Mouse (Mus musculus): Measurements from ENCODE around the gene Gpat3. TPM values are rescaled to one million over a fixed set of nuclear protein-coding genes. Genes with fewer than 3 reads are reported as not detected.
A peak's percentile ranks its signal among the peaks of the same experiment; 100 is the strongest.

Gene Gpat3
- polyA plus RNA-seq, 1 experiment from 2014 or later, result 1.3 TPM

GRCm38 (mm10) chr5:100861811-100862210 is 16.3 kb downstream of the Gpat3 start:
- Histone ChIP-seq H3K27ac (no peak overlapping the region), H3K4me3 (replicated peaks) (no peak overlapping the region), H3K36me3 (no peaks in the 10 kb centered on the region), H3K9ac (no peak overlapping the region), H3K4me1 (replicated peaks) (peaks cover 15% of the 10 kb centered on the region), H3K9me3 (replicated peaks) (no peaks in the 10 kb centered on the region), H3K4me2 (no peak overlapping the region), H3K27me3 (no peaks in the 10 kb centered on the region)
- 72% methylated on average over 7 of the region's 7 CpGs for WGBS (ENCODE audit: insufficient replicate concordance)
- ATAC-seq (ENCODE audit: low read depth) (no peak), DNase-seq (no peak)

GRCm38 (mm10) chr5:100863091-100863490 is 17.6 kb downstream of the Gpat3 start:
- no peak overlapping the region for H3K4me2 ChIP-seq
- no peak overlapping the region for H3K4me3 ChIP-seq (replicated peaks)
- H3K9ac ChIP-seq, result no peak overlapping the region
- 66% methylated on average over 2 of the region's 2 CpGs for WGBS (ENCODE audit: insufficient replicate concordance)
- no peak for ATAC-seq (ENCODE audit: low read depth)
- no peaks in the 10 kb centered on the region for H3K9me3 ChIP-seq (replicated peaks)
- no peak for DNase-seq
- H3K27me3 ChIP-seq, result no peaks in the 10 kb centered on the region
- H3K27ac ChIP-seq, result no peak overlapping the region
- H3K36me3 ChIP-seq, result no peaks in the 10 kb centered on the region
- H3K4me1 ChIP-seq (replicated peaks), result peaks cover 15% of the 10 kb centered on the region

GRCm38 (mm10) chr5:100864438-100864837 is 18.9 kb downstream of the Gpat3 start:
- no peaks in the 10 kb centered on the region for H3K36me3 ChIP-seq
- no peaks in the 10 kb centered on the region for H3K9me3 ChIP-seq (replicated peaks)
- H3K4me3 ChIP-seq (replicated peaks), result no peak overlapping the region
- no peaks in the 10 kb centered on the region for H3K27me3 ChIP-seq
- DNase-seq, result no peak
- H3K9ac ChIP-seq, result no peak overlapping the region
- 71% methylated on average over 6 of the region's 6 CpGs for WGBS (ENCODE audit: insufficient replicate concordance)
- peaks cover 15% of the 10 kb centered on the region for H3K4me1 ChIP-seq (replicated peaks)
- ATAC-seq (ENCODE audit: low read depth), result no peak
- H3K27ac ChIP-seq, result no peak overlapping the region
- H3K4me2 ChIP-seq, result no peak overlapping the region

- peaks cover 6% of the 10 kb centered on the region for H3K4me1 ChIP-seq (replicated peaks)
- no peaks in the 10 kb centered on the region; the same call in 1 of the 2 replicates for H3K9me3 ChIP-seq (replicated peaks)
- H3K4me3 ChIP-seq (replicated peaks), result no peak overlapping the region
- no peak for ATAC-seq (ENCODE audit: low read depth)
- H3K9ac ChIP-seq, result no peak overlapping the region
- WGBS (ENCODE audit: insufficient replicate concordance), result 50% methylated on average over 2 of the region's 2 CpGs
- DNase-seq, result no peak
- no peaks in the 10 kb centered on the region for H3K27me3 ChIP-seq
- H3K27ac ChIP-seq, result no peak overlapping the region
- H3K4me2 ChIP-seq, result no peak overlapping the region
- H3K36me3 ChIP-seq, result no peaks in the 10 kb centered on the region
Observed at GRCm38 (mm10) chr5:100866183-100866582, 20.7 kb downstream of the Gpat3 start.

- Histone ChIP-seq H3K36me3 (no peaks in the 10 kb centered on the region), H3K4me2 (no peak overlapping the region), H3K4me1 (replicated peaks) (0 out of 2 replicates have a peak, but pooled peaks cover 3% of the 10 kb centered on the region), H3K9ac (no peak overlapping the region), H3K4me3 (replicated peaks) (no peak overlapping the region), H3K9me3 (replicated peaks) (no peaks in the 10 kb centered on the region; the same call in 1 of the 2 replicates), H3K27ac (no peak overlapping the region), H3K27me3 (no peaks in the 10 kb centered on the region)
- no peak for DNase-seq
- no peak for ATAC-seq (ENCODE audit: low read depth)
- WGBS (ENCODE audit: insufficient replicate concordance), result 45% methylated on average over 4 of the region's 4 CpGs
Observed at GRCm38 (mm10) chr5:100869197-100869895, 23.8 kb downstream of the Gpat3 start.

GRCm38 (mm10) chr5:100871987-100872386 is 26.5 kb downstream of the Gpat3 start:
- no peak for ATAC-seq (ENCODE audit: low read depth)
- peak; percentile 10 for DNase-seq
- H3K4me1 ChIP-seq (replicated peaks), result no peaks in the 10 kb centered on the region
- H3K4me2 ChIP-seq, result no peak overlapping the region
- H3K27ac ChIP-seq, result no peak overlapping the region
- H3K36me3 ChIP-seq, result no peaks in the 10 kb centered on the region
- H3K9ac ChIP-seq, result no peak overlapping the region
- H3K9me3 ChIP-seq (replicated peaks), result no peaks in the 10 kb centered on the region; the same call in 1 of the 2 replicates
- WGBS (ENCODE audit: insufficient replicate concordance), result 18% methylated on average over 8 of the region's 8 CpGs
- no peak overlapping the region for H3K4me3 ChIP-seq (replicated peaks)
- no peaks in the 10 kb centered on the region for H3K27me3 ChIP-seq

GRCm38 (mm10) chr5:100874721-100875120 is 29.2 kb downstream of the Gpat3 start:
- Histone ChIP-seq H3K9ac (no peak overlapping the region), H3K27me3 (no peaks in the 10 kb centered on the region), H3K4me3 (replicated peaks) (no peak overlapping the region), H3K4me2 (no peak overlapping the region), H3K4me1 (replicated peaks) (no peaks in the 10 kb centered on the region), H3K27ac (no peak overlapping the region), H3K9me3 (replicated peaks) (no peaks in the 10 kb centered on the region; the same call in 1 of the 2 replicates), H3K36me3 (no peaks in the 10 kb centered on the region)
- ATAC-seq (ENCODE audit: low read depth), result no peak
- no peak for DNase-seq
- 62% methylated on average over 7 of the region's 7 CpGs for WGBS (ENCODE audit: insufficient replicate concordance)

- no peak for DNase-seq
- no peak for ATAC-seq (ENCODE audit: low read depth)
- H3K9me3 ChIP-seq (replicated peaks), result no peaks in the 10 kb centered on the region; the same call in 1 of the 2 replicates
- no peak overlapping the region for H3K4me2 ChIP-seq
- H3K27ac ChIP-seq, result no peak overlapping the region
- no peaks in the 10 kb centered on the region for H3K36me3 ChIP-seq
- H3K27me3 ChIP-seq, result no peaks in the 10 kb centered on the region
- 58% methylated on average over 10 of the region's 10 CpGs for WGBS (ENCODE audit: insufficient replicate concordance)
- no peak overlapping the region for H3K9ac ChIP-seq
- H3K4me1 ChIP-seq (replicated peaks), result no peaks in the 10 kb centered on the region
- no peak overlapping the region for H3K4me3 ChIP-seq (replicated peaks)
Observed at GRCm38 (mm10) chr5:100875180-100875579, 29.7 kb downstream of the Gpat3 start.

- Histone ChIP-seq H3K4me2 (no peak overlapping the region), H3K9me3 (replicated peaks) (no peaks in the 10 kb centered on the region), H3K36me3 (no peaks in the 10 kb centered on the region), H3K27me3 (no peaks in the 10 kb centered on the region), H3K27ac (no peak overlapping the region), H3K4me1 (replicated peaks) (no peaks in the 10 kb centered on the region), H3K9ac (no peak overlapping the region), H3K4me3 (replicated peaks) (no peak overlapping the region)
- ATAC-seq (ENCODE audit: low read depth) (no peak), DNase-seq (no peak)
Observed at GRCm38 (mm10) chr5:100877021-100877420, 31.5 kb downstream of the Gpat3 start.

GRCm38 (mm10) chr5:100885216-100885615 is 39.7 kb downstream of the Gpat3 start:
- H3K27ac ChIP-seq, result no peak overlapping the region
- 80% methylated on average over 6 of the region's 6 CpGs for WGBS (ENCODE audit: insufficient replicate concordance)
- H3K27me3 ChIP-seq, result no peaks in the 10 kb centered on the region
- DNase-seq (no peak), ATAC-seq (ENCODE audit: low read depth) (no peak)
- no peak overlapping the region for H3K9ac ChIP-seq
- H3K36me3 ChIP-seq, result no peaks in the 10 kb centered on the region
- H3K4me3 ChIP-seq (replicated peaks), result no peak overlapping the region
- no peaks in the 10 kb centered on the region for H3K4me1 ChIP-seq (replicated peaks)
- no peaks in the 10 kb centered on the region for H3K9me3 ChIP-seq (replicated peaks)
- H3K4me2 ChIP-seq, result no peak overlapping the region

- Histone ChIP-seq H3K4me3 (replicated peaks) (no peak overlapping the region), H3K36me3 (no peaks in the 10 kb centered on the region), H3K4me1 (replicated peaks) (no peaks in the 10 kb centered on the region), H3K27ac (no peak overlapping the region), H3K4me2 (no peak overlapping the region), H3K27me3 (no peaks in the 10 kb centered on the region), H3K9me3 (replicated peaks) (no peaks in the 10 kb centered on the region), H3K9ac (no peak overlapping the region)
- WGBS (ENCODE audit: insufficient replicate concordance), result 38% methylated on average over 7 of the region's 7 CpGs
- ATAC-seq (ENCODE audit: low read depth) (no peak), DNase-seq (no peak)
Observed at GRCm38 (mm10) chr5:100886331-100886988, 40.9 kb downstream of the Gpat3 start.

GRCm38 (mm10) chr5:100896199-100896598 is 50.7 kb downstream of the Gpat3 start:
- ATAC-seq (ENCODE audit: low read depth), result peak; percentile 73
- 58% methylated on average over 10 of the region's 10 CpGs for WGBS (ENCODE audit: insufficient replicate concordance)
- Histone ChIP-seq H3K9ac (no peak overlapping the region), H3K27me3 (no peaks in the 10 kb centered on the region), H3K27ac (no peak overlapping the region), H3K4me3 (replicated peaks) (no peak overlapping the region), H3K36me3 (no peaks in the 10 kb centered on the region), H3K9me3 (replicated peaks) (no peaks in the 10 kb centered on the region), H3K4me1 (replicated peaks) (no peaks in the 10 kb centered on the region), H3K4me2 (no peak overlapping the region)
- no peak for DNase-seq
